Mouse (Mus musculus) adipocyte (in vitro differentiated cells): ENCODE data around the gene Fam19a5.

Experiments
- DNase-seq: peaks from one replicate; pipeline ENCODE4 v3.0.0-alpha.2; 2016; ENCODE audit warnings: low spot score

Fam19a5 gene

DNA sequence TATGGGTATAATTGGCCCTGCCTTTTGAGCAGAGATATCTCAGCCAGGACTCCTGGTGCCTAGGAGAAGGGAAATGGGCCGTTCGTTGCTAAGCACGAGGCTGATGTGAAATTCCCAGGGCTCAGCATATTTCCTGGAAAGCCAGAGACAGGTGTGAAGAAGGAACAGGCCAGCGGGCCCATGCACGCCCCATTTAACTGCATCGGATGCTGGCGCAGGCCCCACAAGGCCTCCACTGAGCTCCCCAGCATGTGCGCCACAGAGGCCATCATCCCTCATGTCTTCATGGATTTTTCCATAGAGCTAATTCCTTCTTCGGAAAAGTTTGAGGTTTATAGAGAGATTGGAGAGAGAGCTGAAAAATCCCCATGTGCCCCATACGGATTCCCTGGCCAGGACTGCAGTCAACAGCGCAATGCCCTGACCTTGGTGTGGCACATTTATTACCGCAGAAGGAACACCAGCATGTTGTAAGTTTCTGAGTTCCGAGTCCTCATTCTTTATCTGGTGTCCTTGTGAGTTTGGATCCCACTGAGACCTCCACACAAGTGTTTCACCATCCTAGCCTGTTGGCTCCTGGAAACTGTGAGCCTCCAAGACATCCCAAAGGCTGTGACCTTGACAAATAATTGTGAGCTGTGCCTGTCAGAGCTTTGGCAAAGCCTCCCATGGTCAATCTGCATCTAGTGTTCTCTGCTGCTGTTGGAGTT is 122.1 kb downstream of the Fam19a5 start:
- no peak for DNase-seq

DNA sequence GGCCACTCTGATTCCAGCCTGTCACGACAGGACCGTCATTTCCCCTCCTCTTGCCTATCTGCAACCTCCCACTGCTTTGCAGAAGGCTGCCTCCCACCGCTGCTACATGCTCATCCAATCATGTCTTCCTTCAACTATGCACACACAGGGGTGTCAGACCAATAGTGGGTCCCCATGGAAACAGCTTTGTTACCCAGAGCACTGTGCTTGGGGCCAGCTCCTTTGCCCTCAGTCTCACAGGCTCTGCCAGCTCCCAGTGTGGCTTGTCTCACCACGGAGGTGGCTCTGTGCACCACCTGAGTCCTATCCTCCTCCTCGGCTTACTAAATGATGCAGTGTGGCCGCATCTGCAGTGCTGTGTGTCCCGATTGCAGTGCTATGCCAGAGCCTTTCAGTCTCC is 123.3 kb downstream of the Fam19a5 start:
- no peak for DNase-seq

DNA sequence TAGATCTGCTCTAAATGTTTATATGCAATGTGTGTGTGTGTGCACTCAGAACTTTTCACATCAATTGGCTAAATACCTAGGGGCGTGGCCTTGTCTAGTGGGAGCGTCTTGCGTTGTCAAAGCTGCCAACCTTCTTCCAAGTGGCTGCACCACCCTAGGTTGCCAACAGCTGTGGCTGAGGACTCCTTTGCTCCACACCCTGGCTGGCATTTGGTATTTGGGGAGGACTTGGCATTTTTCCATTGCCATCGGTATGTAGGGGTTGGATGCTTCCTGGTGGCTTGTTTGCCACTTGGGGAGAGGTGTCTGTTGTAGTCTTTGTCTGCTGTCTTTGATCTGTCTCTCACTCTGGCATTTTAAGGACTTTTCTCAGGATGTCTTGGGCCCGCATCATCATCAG is 124.0 kb downstream of the Fam19a5 start:
- no peak for DNase-seq

DNA sequence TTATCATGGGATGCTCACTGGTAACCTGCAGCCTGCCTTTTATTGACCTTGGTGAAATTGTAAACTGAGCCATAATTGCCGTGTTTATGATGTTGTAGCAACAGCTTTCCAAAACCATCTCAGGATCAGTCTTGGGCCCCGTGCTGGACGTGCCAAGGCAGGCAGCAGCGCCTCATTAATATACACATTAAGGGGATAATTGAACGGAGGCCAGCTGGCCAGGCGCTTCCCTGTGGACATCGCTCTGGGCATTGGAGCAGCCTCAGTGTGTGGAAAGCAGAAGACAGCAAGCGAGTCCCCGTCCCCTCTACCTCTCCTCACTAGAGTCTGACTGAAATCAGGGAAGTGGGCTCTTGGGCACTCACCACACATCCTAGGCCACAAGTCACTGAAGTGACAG is 127.8 kb downstream of the Fam19a5 start:
- no peak for DNase-seq

DNA sequence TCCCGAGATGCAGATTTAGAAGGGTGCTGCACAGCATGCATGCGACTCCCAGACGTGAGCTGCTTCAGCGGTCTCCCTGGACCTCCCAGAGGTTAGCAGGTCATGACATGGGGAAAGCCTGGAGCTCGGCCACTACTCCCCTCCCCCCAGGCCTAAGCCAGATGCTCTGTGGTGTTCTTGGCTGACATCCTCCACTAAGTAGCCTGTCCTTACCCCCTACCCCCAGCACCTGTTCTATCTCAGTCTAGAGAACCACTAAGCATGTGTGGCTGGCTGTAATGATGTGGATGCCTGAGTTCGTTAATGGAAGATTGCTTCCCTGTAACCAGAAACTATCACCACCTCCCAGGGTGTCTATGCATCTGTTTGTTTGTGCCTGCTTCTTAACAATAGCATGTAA is 134.6 kb downstream of the Fam19a5 start:
- no peak for DNase-seq

DNA sequence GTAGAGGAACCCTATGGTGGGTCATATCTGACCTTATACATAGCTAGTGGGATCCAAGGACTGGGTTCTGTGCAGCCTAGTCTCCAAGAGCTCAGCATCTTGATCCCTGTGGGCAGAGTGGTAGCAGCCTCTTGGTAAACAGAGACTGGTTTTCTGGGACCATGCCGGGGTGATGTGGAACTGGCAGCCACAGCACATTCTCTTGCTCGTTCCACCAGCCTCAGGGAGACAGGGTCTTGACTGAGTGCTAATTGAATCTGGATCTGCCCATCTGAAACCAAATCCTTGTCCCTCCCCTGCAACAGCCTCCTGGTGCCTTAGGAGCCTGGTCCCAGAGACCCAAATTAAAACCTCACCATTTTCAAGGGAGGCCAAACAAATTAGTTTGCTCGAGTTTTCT is 138.3 kb downstream of the Fam19a5 start:
- DNase-seq, result no peak

DNA sequence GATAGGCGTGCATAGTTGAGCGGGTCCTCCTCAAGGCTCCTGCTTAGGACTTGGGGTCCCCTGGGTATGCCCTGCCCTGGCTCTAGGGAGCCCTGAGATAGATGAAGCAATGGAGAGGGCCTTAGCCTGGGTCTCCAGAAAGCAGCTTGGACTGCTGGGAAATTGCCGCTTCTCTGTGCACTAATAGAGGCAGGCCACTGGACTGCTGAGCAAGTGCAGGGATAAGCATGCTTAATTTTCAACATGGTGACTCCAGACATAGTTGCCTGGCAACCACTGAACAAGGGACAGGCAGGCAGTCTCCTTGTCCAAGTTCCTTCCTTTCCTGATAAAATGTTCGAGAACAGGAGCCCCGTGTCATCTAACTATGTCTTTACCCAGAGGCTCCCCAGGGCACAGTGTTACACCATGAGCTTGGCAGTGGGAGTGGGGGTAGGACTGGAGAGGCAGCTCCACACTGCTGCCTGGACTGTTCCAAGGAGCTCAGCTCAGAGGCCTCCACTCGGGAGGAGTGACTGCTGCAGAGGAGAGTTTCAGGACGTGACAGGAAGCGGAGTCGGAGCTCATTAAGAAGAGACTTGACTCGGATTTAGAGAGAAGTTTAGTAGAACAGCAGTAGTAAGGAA is 142.4 kb downstream of the Fam19a5 start:
- no peak for DNase-seq

DNA sequence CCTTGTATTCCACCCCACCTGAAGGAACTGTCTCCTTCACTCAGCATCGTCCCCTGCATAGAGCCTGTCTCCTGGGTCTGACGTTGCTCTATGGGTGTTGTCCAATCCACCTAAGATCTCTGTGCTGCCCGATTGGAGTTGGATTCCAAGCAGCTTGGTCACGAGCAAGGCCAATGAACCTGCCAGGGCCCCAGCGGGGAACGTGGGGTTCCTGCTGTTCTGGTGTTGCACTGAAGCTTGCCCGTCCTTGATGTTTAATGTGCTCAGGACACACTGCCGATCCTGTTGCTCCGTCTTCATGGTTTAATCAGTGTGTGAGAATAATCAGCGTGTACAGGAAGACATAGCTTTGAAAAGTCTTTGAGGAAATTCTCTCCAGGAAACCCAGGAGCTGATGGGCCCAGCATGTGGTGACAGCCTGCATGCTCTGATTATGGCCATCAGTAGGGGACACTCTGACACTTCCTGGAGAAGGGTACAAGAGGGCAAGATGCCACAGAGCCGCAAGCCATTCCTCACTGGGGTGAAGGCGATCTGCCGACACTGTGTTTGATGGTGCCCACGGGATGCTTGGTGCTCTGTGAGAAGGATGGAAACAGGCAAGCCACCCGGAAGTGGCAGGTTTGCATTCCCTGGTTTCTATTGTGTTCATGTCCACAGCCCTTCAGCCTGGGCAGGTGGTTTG is 147.3 kb downstream of the Fam19a5 start:
- no peak for DNase-seq

DNA sequence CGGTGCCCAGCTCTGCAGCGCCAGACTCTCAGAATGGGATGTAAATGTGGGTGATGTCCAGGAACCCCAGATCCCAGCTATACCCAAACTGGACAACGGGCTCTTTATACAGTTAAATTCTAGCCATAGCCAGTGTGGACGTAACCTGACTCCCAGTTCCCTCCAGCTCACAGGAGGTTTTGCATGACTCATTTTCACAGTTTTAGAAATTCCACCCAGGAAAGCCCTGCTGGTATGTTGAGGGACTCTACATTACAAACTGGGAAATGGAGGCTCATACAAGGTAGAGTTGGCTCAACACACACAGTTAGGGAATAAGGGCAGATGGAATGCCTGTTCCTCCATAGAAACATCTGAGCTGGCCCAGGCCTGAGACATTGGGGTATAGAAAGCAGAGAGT is 147.9 kb downstream of the Fam19a5 start:
- DNase-seq, result no peak

DNA sequence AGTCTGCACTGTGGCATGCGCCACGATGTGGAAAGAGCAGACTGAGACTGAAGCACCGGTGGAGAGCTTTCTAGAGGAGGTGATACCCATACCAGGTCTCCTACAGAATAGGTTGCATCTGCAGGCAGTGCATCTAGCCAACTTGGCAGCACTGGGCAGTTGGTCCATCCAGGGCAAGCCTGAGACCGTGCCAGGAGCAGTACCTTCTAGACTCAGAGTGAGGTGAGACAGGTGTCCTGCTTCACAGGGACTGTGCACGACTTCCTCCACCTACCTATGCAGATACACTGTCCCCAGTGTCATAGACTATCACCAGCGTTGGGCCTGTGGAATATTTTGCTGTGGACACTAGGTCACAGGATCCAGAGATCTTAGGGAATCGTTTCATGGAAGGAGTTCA is 148.3 kb downstream of the Fam19a5 start:
- DNase-seq, result no peak

DNA sequence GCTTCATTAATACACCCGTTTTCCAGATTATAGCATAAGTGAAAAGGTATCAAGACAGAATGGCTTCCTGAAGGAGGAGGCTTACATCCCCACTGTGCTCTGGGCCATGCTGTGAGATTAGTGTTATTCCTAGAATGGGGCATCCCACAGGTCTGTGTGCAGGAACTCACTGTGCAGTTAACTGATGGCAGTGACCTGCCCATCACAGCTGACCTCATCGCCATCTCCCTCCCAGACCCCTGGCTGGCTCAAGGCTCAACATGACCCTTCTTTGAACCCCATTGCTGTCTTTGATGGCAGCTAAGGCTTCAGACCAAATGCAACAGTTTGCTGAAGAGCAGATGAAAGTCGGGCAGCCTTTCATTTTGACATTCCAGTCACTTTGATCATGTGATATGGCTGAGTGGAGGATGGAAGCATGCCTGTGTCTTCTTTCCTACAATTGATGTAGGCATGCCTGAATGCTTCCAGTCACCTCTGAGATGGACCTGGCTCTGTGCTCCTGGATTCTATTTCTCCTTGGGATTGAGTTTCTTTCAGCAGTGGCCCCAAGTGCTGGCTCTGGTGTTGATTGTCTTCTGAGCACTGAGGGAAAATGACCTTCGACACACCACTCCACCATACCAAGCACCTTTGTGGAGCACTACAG is 148.9 kb downstream of the Fam19a5 start:
- no peak for DNase-seq

DNA sequence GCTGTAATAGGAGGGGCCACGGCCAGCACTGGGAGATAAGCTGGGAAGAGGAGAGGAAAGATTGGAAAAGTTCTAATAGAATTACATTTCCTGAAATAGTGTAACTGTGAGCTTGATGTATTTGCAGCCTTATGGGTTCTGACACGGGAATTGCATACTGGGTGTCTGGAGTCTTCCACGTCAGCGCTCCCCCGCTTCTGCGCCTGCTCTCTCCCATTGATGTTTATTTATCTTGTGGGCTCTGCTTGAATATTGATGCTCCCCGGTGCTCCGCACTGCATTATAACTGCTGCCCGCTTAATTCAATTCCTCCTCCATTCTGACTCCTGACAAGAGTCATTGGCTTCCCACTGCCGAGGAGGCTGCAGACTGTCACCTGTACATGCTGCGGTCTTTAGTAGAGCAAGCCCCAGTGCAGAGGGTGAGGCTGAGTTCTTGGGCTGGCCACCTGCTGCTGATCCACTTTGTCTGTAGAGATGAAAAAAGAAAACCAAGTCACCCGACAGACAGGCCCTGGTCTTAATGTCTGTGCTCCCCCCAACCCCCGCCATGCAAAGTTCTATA is 153.4 kb downstream of the Fam19a5 start:
- no peak for DNase-seq

DNA sequence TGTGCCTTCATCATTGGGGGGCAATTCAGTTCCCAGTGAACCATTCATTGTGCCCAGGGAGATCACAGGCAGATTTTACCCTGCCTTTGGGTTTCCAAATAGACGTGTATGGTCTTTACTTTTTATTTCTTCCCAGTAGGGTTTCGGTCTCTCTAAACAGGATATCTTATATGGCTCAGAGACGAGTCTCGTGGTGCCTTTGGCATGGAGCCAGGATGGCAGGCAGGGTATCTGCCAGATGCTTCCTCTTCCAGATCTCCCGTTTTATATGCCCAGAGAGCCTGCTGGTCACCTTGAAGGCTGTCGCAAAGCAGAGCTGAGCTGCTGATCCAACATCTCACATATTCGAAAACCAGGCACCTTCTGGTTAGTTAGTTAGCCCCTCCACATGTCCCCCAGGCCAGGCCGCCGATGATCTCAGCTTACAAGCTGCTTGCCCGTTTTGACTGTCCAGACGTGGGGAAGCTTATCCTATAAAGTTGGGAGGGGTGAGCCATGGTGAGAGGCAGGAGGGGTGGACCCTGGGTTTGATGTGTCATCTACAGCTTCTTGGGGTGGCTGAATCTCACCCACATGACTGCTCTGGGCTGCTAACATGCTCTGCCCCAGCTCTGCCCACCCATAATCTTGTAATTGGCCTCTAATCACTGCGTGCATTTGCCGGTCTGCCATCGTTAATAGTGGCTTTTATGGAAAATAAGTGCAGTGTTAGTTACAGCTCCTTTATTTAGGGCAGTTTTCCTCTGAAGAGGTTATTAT is 154.6 kb downstream of the Fam19a5 start:
- DNase-seq, result no peak

DNA sequence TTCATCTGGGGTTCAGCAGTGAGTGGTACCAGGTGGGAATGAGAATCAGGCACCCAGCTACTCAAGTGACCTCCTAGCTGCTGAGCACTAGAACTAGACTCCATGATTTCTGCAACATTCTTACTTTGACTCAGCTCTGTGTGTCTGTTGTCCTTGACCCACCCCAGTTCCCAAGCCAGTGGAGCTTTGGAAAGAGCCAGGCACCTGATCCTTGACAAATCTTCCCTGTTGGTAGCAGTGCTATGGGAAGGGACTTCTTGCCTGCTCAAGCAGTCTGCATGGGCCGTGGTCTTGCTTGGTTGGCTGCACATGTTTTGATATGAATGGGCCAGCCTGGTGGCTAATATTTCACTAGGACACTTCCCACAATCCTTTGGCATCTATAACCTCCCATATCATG is 158.7 kb downstream of the Fam19a5 start:
- DNase-seq, result no peak

DNA sequence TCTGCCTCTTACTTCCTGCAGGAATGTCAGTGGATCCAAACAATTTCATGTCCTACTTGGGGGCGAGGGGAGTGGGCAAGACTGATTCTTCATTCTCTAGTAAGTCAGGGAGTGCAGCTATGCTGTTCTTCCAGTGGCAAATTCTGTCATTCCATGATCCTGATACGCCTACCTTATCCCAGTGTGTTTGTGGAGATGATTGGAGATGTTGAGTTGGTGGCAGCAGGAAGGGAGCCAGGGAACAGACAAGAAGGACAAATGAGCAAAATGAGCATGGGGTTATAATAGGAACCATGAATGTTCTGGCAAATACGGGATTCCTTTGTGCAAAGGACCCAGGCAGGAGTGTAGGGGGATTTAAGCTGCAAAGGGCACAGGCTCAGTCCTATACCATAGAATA is 159.2 kb downstream of the Fam19a5 start:
- DNase-seq, result no peak

DNA sequence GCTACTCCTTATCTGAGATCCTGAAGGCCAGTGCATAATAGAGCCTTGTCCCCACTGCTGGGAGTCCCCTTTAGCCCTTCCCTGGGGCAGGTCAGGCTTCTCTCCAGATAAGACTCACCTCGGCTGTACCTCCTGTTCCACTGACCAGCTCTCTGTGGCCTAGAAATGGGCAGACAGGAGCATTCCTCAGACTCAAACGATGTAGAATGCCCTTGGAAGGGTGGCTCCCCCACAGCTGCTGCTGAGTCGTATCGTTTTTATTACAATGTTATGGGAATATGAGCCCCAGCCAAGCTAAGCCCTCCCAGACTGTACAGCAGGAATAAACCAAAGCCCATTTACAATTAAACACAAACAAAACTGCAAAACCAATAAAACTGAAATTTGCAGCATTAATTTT is 167.7 kb downstream of the Fam19a5 start:
- DNase-seq, result no peak

DNA sequence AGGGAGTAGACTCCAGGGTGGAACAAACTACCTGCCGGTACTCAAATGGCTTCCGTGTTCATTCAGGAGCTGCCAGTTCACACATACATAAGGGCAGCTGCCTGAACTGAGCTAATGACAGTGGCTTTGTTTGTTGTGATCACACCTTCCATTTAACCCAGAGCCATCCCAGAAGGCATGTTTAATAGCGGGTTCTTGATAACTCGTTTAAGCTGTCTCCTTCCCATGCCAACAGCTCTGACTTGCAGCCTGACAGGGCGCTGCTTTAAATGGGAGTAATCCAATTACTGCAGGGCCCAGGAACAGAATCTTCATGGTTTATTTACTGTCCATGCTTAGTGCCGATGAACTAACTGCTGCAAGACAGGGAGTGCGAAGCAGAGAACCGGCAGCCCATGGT is 168.1 kb downstream of the Fam19a5 start:
- no peak for DNase-seq

DNA sequence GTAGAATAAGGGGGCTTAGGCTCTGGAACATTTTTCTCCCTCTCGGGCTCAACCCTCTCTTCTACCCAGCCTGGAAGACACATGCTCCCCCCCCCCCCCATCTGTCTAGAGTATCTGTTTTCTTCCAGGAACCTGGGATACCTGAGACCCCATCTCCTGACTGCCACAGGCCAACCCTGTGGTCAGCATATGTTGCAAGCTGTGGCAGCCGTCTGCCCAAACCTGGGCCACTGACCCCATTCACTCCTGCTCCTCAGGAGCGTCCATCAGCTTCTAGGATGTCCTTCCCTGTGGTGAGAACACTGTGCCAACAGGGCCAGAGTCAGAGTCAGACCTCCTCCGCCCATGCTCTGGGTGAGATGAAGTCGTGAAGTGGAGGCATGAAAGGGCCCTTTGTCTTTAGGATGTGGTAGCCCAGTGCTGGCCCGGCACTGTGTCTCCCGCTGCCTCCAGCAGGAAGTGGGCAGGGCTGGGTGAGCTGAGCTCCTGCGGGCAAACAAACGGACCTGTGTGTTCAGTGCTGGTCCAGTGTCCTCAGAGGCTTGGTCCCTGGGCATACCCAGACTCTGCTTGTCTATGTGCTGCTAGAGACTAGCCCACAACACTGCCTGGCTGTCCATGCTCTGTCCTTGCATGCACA is 171.1 kb downstream of the Fam19a5 start:
- no peak for DNase-seq

DNA sequence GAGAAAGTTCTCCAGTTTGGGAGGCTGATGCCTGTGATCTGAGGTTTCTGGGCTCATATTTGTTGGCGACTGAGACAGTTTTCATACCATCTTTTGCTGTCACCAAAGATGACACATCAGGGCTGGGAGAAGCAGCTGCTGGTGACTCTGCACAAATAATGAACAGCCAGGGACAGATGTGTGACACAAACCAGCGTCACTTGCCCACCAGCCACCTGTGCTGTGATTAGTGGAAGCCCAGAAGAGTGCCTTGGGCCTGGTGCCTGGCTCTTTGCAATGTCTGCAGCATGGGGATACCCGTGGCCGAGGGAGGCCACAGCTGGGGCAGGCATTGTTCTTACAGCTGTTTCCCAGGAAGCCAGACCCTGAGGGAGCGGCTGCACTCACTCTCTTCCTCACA is 173.0 kb downstream of the Fam19a5 start:
- DNase-seq, result no peak

DNA sequence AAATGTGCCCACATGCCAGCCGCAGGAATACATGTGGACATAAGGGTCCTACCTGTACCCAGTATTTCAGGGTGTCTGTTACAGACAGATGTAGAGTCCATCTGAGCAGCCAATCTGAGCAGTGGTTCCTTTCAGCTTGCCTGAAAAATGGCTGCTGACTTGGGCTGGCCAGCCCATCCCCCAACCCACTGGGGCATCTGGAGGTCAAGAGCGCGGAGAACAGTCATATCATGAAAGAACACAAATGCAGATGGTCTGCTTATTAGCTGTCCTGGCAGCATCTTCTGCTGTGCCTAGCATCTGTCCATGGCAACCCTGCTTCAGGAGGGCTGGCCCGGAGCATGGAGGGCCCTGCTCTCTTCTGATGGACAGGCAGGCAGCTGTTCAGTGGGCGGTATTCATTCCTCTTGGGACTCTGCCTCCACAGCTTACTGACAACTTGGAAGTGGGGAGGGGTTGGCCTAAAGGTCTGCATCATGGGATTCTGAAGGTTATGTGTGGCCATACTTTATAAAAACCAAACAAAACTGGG is 179.4 kb downstream of the Fam19a5 start:
- DNase-seq, result no peak

DNA sequence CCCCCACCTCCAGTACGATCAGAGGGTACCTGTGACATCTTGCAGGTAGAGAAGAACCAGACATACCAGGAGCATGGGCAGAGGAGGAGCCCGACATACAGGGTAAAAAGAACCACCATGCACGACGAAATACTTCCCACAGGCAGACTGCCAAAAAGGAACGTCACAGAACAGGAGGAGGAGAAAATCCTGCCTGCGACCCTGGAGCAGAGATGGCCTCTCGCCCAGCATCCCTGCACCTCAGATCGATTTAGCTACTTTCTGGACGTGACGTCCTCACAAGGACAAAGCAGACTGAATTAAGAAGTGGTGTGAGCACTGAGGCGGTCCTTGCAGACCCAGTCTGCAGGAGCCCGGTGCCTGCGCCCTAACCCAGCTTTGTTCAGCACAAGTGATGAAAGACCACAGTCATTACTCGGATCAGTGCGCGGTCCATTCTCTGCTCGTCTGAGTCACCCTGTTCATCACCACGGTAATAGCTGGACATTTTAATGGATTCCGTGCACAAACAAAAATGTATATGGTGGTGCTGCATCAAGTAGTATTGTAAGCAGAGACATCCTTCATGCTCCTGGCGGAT is 182.6 kb downstream of the Fam19a5 start:
- no peak for DNase-seq
